Mouse (Mus musculus) bone marrow, adult 2 months (tissue): ENCODE measurements around the gene St7l.

Experiments
- CTCF ChIP-seq: fragments of 200-500 bp; IDR thresholded peaks from 2 replicates; pipeline ENCODE4 v1.5.1; 2011; ENCODE audit warnings: low read length, control low read depth; ENCODE audit not compliant: control insufficient read depth, insufficient read depth
- POLR2A ChIP-seq: fragments of 200-500 bp; IDR thresholded peaks from 2 replicates; pipeline ENCODE4 v1.6.1; 2011; ENCODE audit warnings: low read depth, mild to moderate bottlenecking, control low read depth, low read length, borderline replicate concordance; ENCODE audit not compliant: control insufficient read depth

GRCm38 (mm10) chr3:104909195-104909594 lies 45.4 kb downstream of the St7l start:
- no peak for TF ChIP-seq CTCF
- TF ChIP-seq POLR2A, result no peak
